Mouse (Mus musculus): Measurements from ENCODE around the gene Tradd.

DNA sequence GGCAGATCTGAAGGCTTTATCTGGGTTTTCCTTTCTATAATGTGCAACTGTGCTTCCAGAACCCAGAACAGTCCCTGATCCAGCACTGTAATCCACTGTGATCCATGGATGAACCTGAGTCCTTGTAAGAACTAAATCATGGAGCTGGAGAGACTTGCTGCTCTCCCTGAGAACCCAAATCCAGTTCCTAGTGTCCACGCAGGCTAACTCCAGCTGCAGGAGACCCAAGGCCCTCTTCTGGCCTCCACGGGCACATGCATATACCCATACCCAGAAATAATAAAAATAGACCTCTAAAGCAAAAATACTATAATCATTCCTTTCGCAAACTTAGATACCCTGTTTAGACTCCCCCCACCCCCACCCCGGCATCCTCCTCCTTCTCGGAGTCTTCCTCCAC lies 23.8 kb upstream of the Tradd start:
- TF ChIP-seq CTCF (conservative IDR thresholded peaks at IDR 0.05; ENCODE audit: low read length): no peak
- no peak for TF ChIP-seq POU5F1 (IDR thresholded peaks at IDR 0.05; ENCODE audit: borderline replicate concordance, low read length)
- no peak for TF ChIP-seq NANOG (IDR thresholded peaks at IDR 0.05; ENCODE audit: borderline replicate concordance, low read length)
